Mouse (Mus musculus) bone marrow macrophage, adult 2 months (primary cell): ENCODE measurements around the gene Slc37a1. TPM values are rescaled to one million over a fixed set of nuclear protein-coding genes. Genes with fewer than 3 reads are reported as not detected.

Source experiments
- H3K27ac ChIP-seq: 2 replicates; pipeline ENCODE4 v1.5.1; 2012; ENCODE audit warnings: low read depth, low read length; ENCODE audit not compliant: insufficient read depth
- H3K4me1 ChIP-seq: 2 replicates; pipeline ENCODE4 v1.6.1; 2012; ENCODE audit warnings: low read length; ENCODE audit not compliant: control insufficient read depth, insufficient read depth
- H3K4me3 ChIP-seq: 2 replicates; pipeline ENCODE4 v1.5.1; 2012; ENCODE audit warnings: mild to moderate bottlenecking, low read length, moderate library complexity; ENCODE audit not compliant: insufficient read depth
- CTCF ChIP-seq: IDR thresholded peaks from 2 replicates; pipeline ENCODE4 v1.5.1; 2012; ENCODE audit warnings: low read depth, mild to moderate bottlenecking, low read length, moderate library complexity
- POLR2A ChIP-seq: IDR thresholded peaks from 2 replicates; pipeline ENCODE4 v1.6.1; 2012; ENCODE audit warnings: mild to moderate bottlenecking, low read depth, low read length, borderline replicate concordance
- polyA plus RNA-seq: library from polyadenylated mRNA; stranded (reverse); fragments of >200 nt; gene quantifications from 2 replicates; pipeline ENCODE4 v1.2.4, GENCODE M21; 2012; ENCODE audit not compliant: missing spikeins, insufficient read depth, insufficient read length

Gene Slc37a1
- polyA plus RNA-seq, 1 experiment = 11.6 TPM

- no peak for TF ChIP-seq CTCF
- no peak for TF ChIP-seq POLR2A
- peaks cover 49% of the 10 kb centered on the region for H3K4me1 ChIP-seq
- H3K27ac ChIP-seq = peak overlapping the region; percentile 89
- peak overlapping the region; percentile 34 for H3K4me3 ChIP-seq
Observed at GRCm38 (mm10) chr17:31288999-31289726, 2.6 kb downstream of the Slc37a1 start.

- H3K4me3 ChIP-seq = no peak overlapping the region
- peak overlapping the region; percentile 89 for H3K27ac ChIP-seq
- TF ChIP-seq CTCF (no peak), POLR2A (no peak)
- H3K4me1 ChIP-seq = peaks cover 54% of the 10 kb centered on the region
Observed at GRCm38 (mm10) chr17:31290311-31290710, 3.7 kb downstream of the Slc37a1 start.

DNA sequence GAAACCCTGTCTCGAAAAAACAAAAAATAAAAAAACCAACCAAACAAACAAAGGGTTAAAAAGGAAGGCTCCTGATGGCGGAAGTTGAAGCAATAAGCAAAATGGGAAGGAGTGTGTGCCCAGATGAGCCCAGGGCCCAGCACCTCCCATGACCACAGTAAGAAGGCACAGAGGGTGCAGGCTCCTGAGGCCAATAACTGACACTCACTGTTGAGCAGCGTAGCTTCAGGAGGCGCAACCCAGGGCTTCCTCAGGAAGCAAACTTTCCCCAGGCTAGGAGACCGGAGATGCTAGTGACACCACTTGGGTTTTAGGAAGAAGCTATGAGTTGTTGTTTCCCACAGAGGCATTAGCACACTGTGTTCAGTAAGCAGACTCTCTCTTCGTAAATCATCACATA is 4.3 kb downstream of the Slc37a1 start:
- no peak overlapping the region for H3K4me3 ChIP-seq
- peaks cover 52% of the 10 kb centered on the region for H3K4me1 ChIP-seq
- TF ChIP-seq CTCF (no peak), POLR2A (no peak)
- peak overlapping the region; percentile 70 for H3K27ac ChIP-seq

DNA sequence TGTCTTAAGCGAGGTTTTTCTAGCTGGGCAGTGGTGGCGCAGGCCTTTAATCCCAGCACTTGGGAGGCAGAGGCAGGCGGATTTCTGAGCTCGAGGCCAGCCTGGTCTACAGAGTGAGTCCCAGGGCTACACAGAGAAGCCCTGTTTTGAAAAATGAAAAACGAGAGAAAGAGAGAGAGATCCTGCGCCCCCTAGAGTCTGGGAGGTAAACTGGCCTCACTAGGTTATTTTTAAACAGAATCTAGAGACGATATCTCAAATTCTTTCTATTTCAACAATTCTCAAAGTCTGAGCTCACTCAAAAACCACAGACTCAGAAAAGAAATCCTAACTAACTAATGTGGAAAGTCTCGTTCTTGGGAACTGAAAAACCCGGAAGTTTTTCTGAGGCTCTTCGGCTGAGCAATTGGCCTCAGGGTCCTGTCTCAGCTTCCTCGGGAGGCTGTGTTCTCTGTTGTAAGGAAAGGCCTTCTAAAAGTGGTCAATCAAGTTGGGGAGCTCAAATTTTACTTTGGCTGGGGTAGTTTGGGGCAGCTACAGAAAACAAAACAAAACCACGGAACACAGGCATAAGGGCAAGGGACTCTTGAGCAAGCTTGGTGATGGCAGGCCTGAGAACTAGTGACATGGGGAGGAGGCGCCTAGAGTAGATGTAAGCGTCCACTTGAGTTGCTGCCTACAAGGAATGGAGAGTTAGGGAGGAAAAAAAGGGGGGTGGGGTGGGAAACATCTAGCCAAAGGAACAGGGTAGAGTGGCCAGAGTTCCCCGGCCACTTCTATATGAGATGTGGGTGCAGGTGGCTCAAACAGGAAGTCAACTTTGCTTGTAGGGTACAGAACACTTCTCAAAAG is 8.0 kb downstream of the Slc37a1 start:
- peak overlapping the region; percentile 3; the same call in 1 of the 2 replicates for H3K27ac ChIP-seq
- no peak for TF ChIP-seq POLR2A
- no peak for TF ChIP-seq CTCF
- H3K4me3 ChIP-seq = no peak overlapping the region
- peaks cover 39% of the 10 kb centered on the region for H3K4me1 ChIP-seq

- Histone ChIP-seq H3K4me1 (peaks cover 35% of the 10 kb centered on the region), H3K4me3 (peak overlapping the region; percentile 86), H3K27ac (peak overlapping the region; percentile 20)
- TF ChIP-seq POLR2A (no peak), CTCF (peak; percentile 58; the same call in 1 of the 2 replicates)
Observed at GRCm38 (mm10) chr17:31295215-31295891, 8.8 kb downstream of the Slc37a1 start.

GRCm38 (mm10) chr17:31295892-31296781 is 9.5 kb downstream of the Slc37a1 start:
- TF ChIP-seq POLR2A (no peak), CTCF (no peak)
- peak overlapping the region; percentile 28 for H3K27ac ChIP-seq
- peaks cover 30% of the 10 kb centered on the region for H3K4me1 ChIP-seq
- H3K4me3 ChIP-seq = peak overlapping the region; percentile 86

GRCm38 (mm10) chr17:31297521-31297939 is 10.9 kb downstream of the Slc37a1 start:
- peak overlapping the region; percentile 86 for H3K4me3 ChIP-seq
- TF ChIP-seq POLR2A (no peak), CTCF (no peak)
- H3K27ac ChIP-seq = peak overlapping the region; percentile 23
- peaks cover 20% of the 10 kb centered on the region for H3K4me1 ChIP-seq

DNA sequence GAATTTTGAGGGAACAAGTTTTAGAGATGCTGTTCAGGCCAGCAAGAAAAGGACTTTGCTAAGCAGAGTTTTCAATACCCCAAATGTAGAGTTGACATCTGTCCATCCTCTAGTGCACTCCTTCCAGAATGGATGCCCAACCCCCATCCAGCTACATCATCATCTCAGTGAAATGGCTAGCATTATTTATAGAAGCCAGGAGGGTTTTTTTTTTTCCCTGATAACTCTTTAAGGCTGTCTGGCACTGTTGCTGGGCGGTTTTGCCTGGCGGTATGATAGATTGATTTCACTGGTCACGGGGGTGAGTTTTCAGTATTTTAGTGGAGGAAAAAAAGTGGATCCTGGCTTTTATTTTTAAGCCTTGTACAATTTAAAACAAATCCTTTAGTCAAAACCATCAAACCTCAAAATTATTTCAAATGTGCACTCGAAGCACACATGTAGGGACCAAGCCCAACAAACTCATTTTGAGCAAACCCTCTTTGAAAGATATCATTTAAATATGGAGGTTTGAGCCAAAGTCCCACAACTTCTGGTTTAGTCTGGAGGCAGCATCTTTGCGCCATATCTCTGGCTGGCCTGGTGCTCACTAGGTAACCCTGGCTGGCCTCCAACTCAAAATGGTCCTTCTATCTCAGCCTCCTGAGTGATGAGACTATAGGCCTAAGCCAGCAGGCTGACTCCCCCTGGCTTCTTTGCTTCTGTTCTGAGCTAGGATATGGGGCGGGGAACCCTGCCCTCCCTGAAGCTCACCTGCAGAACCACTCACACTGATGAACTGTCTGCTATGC is 12.0 kb downstream of the Slc37a1 start:
- no peak for TF ChIP-seq CTCF
- TF ChIP-seq POLR2A = no peak
- Histone ChIP-seq H3K4me3 (no peak overlapping the region), H3K4me1 (peaks cover 20% of the 10 kb centered on the region), H3K27ac (no peak overlapping the region)
